Mouse (Mus musculus): ENCODE data around the gene Icam4. TPM values are rescaled to one million over a fixed set of nuclear protein-coding genes. Genes with fewer than 3 reads are reported as not detected.
A peak's percentile ranks its signal among the peaks of the same experiment; 100 is the strongest.

Gene Icam4
- 1 to 10 TPM in 1 of 2 experiments, under 1 TPM in 1; 0.84 to 1.0 TPM for total RNA-seq (2021)
- polyA plus RNA-seq (2012; rRNA removed) = 0.70 and 1.4 TPM in 2 replicates
- long read RNA-seq = 0 reads

- Histone ChIP-seq H3K27ac (0 out of 2 replicates have a peak within 1 kb of the TSS, but pooled peaks have one; percentile 0), H3K36me3 (ENCODE audit: control insufficient read depth, insufficient read depth, low read length) (no peaks in the 10 kb centered on the region), H3K27me3 (ENCODE audit: control insufficient read depth, insufficient read depth, low read length) (peaks cover 1% of the 10 kb centered on the region), H3K9ac (ENCODE audit: low read depth, low read length) (peak within 1 kb of the TSS; percentile 71), H3K79me2 (replicated peaks; ENCODE audit: control insufficient read depth, insufficient read depth, low read length) (no peaks in the 10 kb centered on the region), H3K4me1 (ENCODE audit: control insufficient read depth, insufficient read depth, low read length) (peaks cover 3% of the 10 kb centered on the region), H3K4me3 (peak within 1 kb of the TSS; percentile 45)
- 3% methylated on average over 37 of the region's 37 CpGs for WGBS
- intact Hi-C loops (cut with DNase I) = loop anchor here (1.0 to 5.0 kb wide), 6 partner anchors 15 to 127 kb away; partner anchors contain the start of genes Fdx1l, Gm38431, Gm49373 and Icam1
- peak; percentile 98; the same call in 1 of the 2 replicates for TF ChIP-seq CTCF (IDR thresholded peaks at IDR 0.05)
- no peak for TF ChIP-seq POLR2A (IDR thresholded peaks at IDR 0.05; ENCODE audit: insufficient read depth, low read depth, low read length)
- TF ChIP-seq EP300 (IDR thresholded peaks at IDR 0.05; ENCODE audit: insufficient read depth, low read depth, low read length) = 0 out of 2 replicates have a peak, but pooled peaks have one; percentile 36
- peak; percentile 85 to 89 for DNase-seq
These were observed at the start of gene Icam4 for GRCm38 (mm10) chr9:21029291-21030054. Gene Icam4 (plus strand): TSS chr9:21029373.

GRCm38 (mm10) chr9:20979769-20980168 lies 49.4 kb upstream of the Icam4 start:
- 88% methylated on average over 7 of the region's 7 CpGs for WGBS
- Histone ChIP-seq H3K4me3 (no peak overlapping the region), H3K9ac (ENCODE audit: low read depth, low read length) (no peak overlapping the region), H3K27ac (no peak overlapping the region), H3K79me2 (replicated peaks; ENCODE audit: control insufficient read depth, insufficient read depth, low read length) (no peaks in the 10 kb centered on the region), H3K4me1 (ENCODE audit: control insufficient read depth, insufficient read depth, low read length) (peaks cover 5% of the 10 kb centered on the region), H3K36me3 (ENCODE audit: control insufficient read depth, insufficient read depth, low read length) (no peaks in the 10 kb centered on the region), H3K27me3 (ENCODE audit: control insufficient read depth, insufficient read depth, low read length) (no peaks in the 10 kb centered on the region)
- intact Hi-C loops (cut with DNase I) = no loop called here
- no peak for TF ChIP-seq CTCF (IDR thresholded peaks at IDR 0.05)
- no peak for TF ChIP-seq POLR2A (IDR thresholded peaks at IDR 0.05; ENCODE audit: insufficient read depth, low read depth, low read length)
- TF ChIP-seq EP300 (IDR thresholded peaks at IDR 0.05; ENCODE audit: insufficient read depth, low read depth, low read length) = no peak
- DNase-seq = no peak

GRCm38 (mm10) chr9:20982171-20982570 lies 47.0 kb upstream of the Icam4 start:
- no peak overlapping the region for H3K27ac ChIP-seq
- no peak overlapping the region for H3K9ac ChIP-seq (ENCODE audit: low read depth, low read length)
- no peaks in the 10 kb centered on the region for H3K79me2 ChIP-seq (replicated peaks; ENCODE audit: control insufficient read depth, insufficient read depth, low read length)
- intact Hi-C loops (cut with DNase I) = no loop called here
- 85% methylated on average over 3 of the region's 3 CpGs for WGBS
- TF ChIP-seq POLR2A (IDR thresholded peaks at IDR 0.05; ENCODE audit: insufficient read depth, low read depth, low read length) = no peak
- no peak for TF ChIP-seq EP300 (IDR thresholded peaks at IDR 0.05; ENCODE audit: insufficient read depth, low read depth, low read length)
- no peak for TF ChIP-seq CTCF (IDR thresholded peaks at IDR 0.05)
- no peak overlapping the region for H3K4me3 ChIP-seq
- DNase-seq = no peak
- no peaks in the 10 kb centered on the region for H3K27me3 ChIP-seq (ENCODE audit: control insufficient read depth, insufficient read depth, low read length)
- H3K4me1 ChIP-seq (ENCODE audit: control insufficient read depth, insufficient read depth, low read length) = peaks cover 2% of the 10 kb centered on the region
- no peaks in the 10 kb centered on the region for H3K36me3 ChIP-seq (ENCODE audit: control insufficient read depth, insufficient read depth, low read length)

- H3K79me2 ChIP-seq (replicated peaks; ENCODE audit: control insufficient read depth, insufficient read depth, low read length) = no peaks in the 10 kb centered on the region
- 28% methylated on average over 5 of the region's 5 CpGs for WGBS
- no peak for DNase-seq
- H3K4me1 ChIP-seq (ENCODE audit: control insufficient read depth, insufficient read depth, low read length) = peaks cover 2% of the 10 kb centered on the region
- H3K4me3 ChIP-seq = no peak overlapping the region
- H3K27ac ChIP-seq = no peak overlapping the region
- no peaks in the 10 kb centered on the region for H3K36me3 ChIP-seq (ENCODE audit: control insufficient read depth, insufficient read depth, low read length)
- TF ChIP-seq EP300 (IDR thresholded peaks at IDR 0.05; ENCODE audit: insufficient read depth, low read depth, low read length) (no peak), POLR2A (IDR thresholded peaks at IDR 0.05; ENCODE audit: insufficient read depth, low read depth, low read length) (no peak), CTCF (IDR thresholded peaks at IDR 0.05) (no peak)
- intact Hi-C loops (cut with DNase I) = no loop called here
- H3K9ac ChIP-seq (ENCODE audit: low read depth, low read length) = no peak overlapping the region
- H3K27me3 ChIP-seq (ENCODE audit: control insufficient read depth, insufficient read depth, low read length) = no peaks in the 10 kb centered on the region
These were observed 46.0 kb upstream of the Icam4 start for GRCm38 (mm10) chr9:20983169-20983568.

- Histone ChIP-seq H3K27ac (no peak overlapping the region), H3K4me3 (no peak overlapping the region)
- intact Hi-C loops (cut with DNase I) = no loop called here
These were observed 42.1 kb upstream of the Icam4 start for GRCm38 (mm10) chr9:20986952-20987686.

More at GRCm38 (mm10) chr9:20986952-20987686, 42.1 kb upstream of the Icam4 start:
- peak; percentile 54 to 62 for DNase-seq
- Histone ChIP-seq H3K27me3 (ENCODE audit: control insufficient read depth, insufficient read depth, low read length) (no peaks in the 10 kb centered on the region), H3K79me2 (replicated peaks; ENCODE audit: control insufficient read depth, insufficient read depth, low read length) (no peaks in the 10 kb centered on the region), H3K36me3 (ENCODE audit: control insufficient read depth, insufficient read depth, low read length) (no peaks in the 10 kb centered on the region), H3K4me1 (ENCODE audit: control insufficient read depth, insufficient read depth, low read length) (no peaks in the 10 kb centered on the region; the same call in 1 of the 2 replicates), H3K9ac (ENCODE audit: low read depth, low read length) (no peak overlapping the region)
- TF ChIP-seq CTCF (IDR thresholded peaks at IDR 0.05) (no peak), POLR2A (IDR thresholded peaks at IDR 0.05; ENCODE audit: insufficient read depth, low read depth, low read length) (no peak), EP300 (IDR thresholded peaks at IDR 0.05; ENCODE audit: insufficient read depth, low read depth, low read length) (no peak)
- WGBS = 50% methylated on average over 15 of the region's 15 CpGs

Data from heart, adult 2 months (tissue).